Mouse (Mus musculus): ENCODE data around the gene Slc18a2. TPM values are rescaled to one million over a fixed set of nuclear protein-coding genes. Genes with fewer than 3 reads are reported as not detected.

The Slc18a2 gene
- polyA plus RNA-seq, 1 experiment from 2014 or later: 7.6 TPM

DNA sequence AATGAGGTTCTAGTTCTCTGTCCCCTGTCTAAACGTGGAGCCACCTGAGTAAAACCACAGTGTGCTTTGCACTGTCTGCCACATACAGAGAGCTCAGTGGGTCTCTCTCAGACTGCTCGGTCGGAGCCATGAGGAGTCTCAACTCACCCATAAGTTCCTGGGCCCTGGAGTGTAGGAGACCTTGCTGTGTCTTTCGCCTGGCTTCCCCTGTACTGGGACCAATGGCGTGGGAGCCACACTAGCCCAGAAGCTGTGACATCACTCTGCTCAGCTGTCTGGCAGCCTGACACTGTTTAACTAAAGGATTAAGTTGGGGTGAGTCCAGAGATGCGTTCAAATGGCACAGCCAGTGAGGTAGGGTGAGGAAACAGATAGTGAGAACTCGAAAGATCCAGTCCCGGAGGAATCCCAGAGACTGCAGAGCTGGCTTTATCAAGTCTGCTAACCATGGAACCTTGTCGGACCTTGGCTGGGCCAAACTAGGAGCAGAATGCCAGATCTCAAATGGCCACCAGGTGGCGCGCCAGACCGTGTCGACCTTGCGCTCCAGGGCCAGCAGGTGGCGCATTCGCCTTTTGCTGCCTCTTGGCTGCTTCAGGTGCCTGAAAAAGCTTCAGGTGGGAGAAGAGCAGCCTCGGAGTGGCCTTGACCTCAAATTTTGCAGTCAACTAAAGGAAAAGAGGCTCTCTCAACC lies 21.4 kb upstream of the Slc18a2 start:
- peak; percentile 62; the same call in 1 of the 2 replicates for ATAC-seq (ENCODE audit: low FRiP score, low TSS enrichment)
- Histone ChIP-seq H3K9ac (ENCODE audit: low read depth, low read length) (no peak overlapping the region), H3K36me3 (ENCODE audit: control insufficient read depth, insufficient read depth, low read length) (no peaks in the 10 kb centered on the region), H3K27ac (ENCODE audit: low read depth, low read length) (no peak overlapping the region), H3K27me3 (ENCODE audit: control insufficient read depth, insufficient read depth, low read length) (no peaks in the 10 kb centered on the region), H3K4me1 (ENCODE audit: control insufficient read depth, insufficient read depth, low read length) (no peaks in the 10 kb centered on the region), H3K4me2 (replicated peaks; ENCODE audit: low read depth, low read length) (no peak overlapping the region), H3K9me3 (ENCODE audit: control insufficient read depth, low read length) (no peaks in the 10 kb centered on the region), H3K4me3 (ENCODE audit: low read length) (no peak overlapping the region)
- 30% methylated on average over 17 of the region's 17 CpGs for WGBS

DNA sequence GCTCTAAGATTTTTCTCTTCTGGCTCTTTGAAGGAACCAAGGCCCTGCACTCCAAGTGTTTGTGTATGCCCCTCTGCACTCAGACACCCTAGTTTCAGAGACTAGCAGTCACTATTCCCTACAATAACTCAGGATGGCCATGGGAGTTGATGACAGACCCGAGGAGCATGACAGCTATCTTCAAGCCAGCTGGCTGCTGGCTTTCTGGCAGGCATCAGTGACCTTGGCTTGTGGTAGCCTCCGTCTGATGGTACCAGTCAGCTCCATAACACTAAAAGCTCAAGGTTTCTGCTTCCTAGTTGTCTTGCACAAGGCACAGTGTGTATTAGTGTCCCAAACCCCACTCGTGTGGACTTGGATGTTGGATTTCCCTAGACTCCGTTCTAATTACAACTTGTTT lies 18.7 kb upstream of the Slc18a2 start:
- H3K36me3 ChIP-seq (ENCODE audit: control insufficient read depth, insufficient read depth, low read length): no peaks in the 10 kb centered on the region
- WGBS: 87% methylated on average over 4 of the region's 4 CpGs
- H3K4me3 ChIP-seq (ENCODE audit: low read length): no peak overlapping the region
- H3K4me1 ChIP-seq (ENCODE audit: control insufficient read depth, insufficient read depth, low read length): no peaks in the 10 kb centered on the region
- H3K9me3 ChIP-seq (ENCODE audit: control insufficient read depth, low read length): no peaks in the 10 kb centered on the region
- no peak overlapping the region for H3K4me2 ChIP-seq (replicated peaks; ENCODE audit: low read depth, low read length)
- H3K27me3 ChIP-seq (ENCODE audit: control insufficient read depth, insufficient read depth, low read length): no peaks in the 10 kb centered on the region
- no peak overlapping the region for H3K9ac ChIP-seq (ENCODE audit: low read depth, low read length)
- H3K27ac ChIP-seq (ENCODE audit: low read depth, low read length): no peak overlapping the region
- no peak for ATAC-seq (ENCODE audit: low FRiP score, low TSS enrichment)

DNA sequence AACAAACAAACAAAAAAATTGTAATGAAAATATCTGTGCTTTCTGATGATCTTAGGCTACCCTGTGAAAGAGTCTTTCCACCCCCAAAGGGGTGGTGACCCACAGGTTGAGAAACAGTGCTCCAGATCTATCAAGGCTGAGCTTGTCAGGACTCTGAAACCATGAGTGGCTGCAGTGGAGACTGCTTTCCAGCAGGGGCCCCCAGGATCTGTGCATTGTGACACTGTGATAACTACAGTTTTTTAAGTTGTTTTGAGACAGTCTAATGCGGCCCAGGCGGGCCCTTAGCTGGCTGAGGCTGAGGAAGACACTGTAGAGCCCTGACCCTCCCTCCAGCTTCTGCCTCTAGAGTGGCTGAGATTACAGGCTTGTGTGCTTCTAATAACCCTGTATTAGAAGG lies 17.6 kb upstream of the Slc18a2 start:
- Histone ChIP-seq H3K36me3 (ENCODE audit: control insufficient read depth, insufficient read depth, low read length) (no peaks in the 10 kb centered on the region), H3K9ac (ENCODE audit: low read depth, low read length) (no peak overlapping the region), H3K9me3 (ENCODE audit: control insufficient read depth, low read length) (no peaks in the 10 kb centered on the region), H3K27me3 (ENCODE audit: control insufficient read depth, insufficient read depth, low read length) (no peaks in the 10 kb centered on the region), H3K27ac (ENCODE audit: low read depth, low read length) (no peak overlapping the region), H3K4me2 (replicated peaks; ENCODE audit: low read depth, low read length) (no peak overlapping the region), H3K4me1 (ENCODE audit: control insufficient read depth, insufficient read depth, low read length) (no peaks in the 10 kb centered on the region), H3K4me3 (ENCODE audit: low read length) (no peak overlapping the region)
- no peak for ATAC-seq (ENCODE audit: low FRiP score, low TSS enrichment)
- 76% methylated on average over 2 of the region's 2 CpGs for WGBS

DNA sequence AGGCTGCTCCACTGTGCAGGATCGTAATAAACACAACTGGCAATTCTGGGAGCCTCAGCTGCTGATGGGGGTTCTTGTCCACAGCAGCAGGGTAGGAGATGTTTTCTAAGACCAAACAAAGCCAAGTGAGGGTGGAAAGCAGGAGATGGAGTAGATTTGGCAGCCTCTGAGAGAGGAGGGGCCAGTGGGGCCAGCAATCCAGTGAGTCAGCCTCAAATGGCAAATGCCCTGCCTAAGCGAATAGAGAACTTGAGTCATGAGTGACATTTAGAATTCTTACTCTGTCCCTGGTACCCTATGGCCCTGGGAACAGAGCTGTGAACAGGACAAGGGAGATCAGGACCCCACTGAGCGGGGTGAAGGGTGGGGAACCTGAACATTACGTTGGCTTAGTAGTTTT lies 12.6 kb upstream of the Slc18a2 start:
- Histone ChIP-seq H3K27me3 (ENCODE audit: control insufficient read depth, insufficient read depth, low read length) (no peaks in the 10 kb centered on the region), H3K4me3 (ENCODE audit: low read length) (no peak overlapping the region), H3K27ac (ENCODE audit: low read depth, low read length) (no peak overlapping the region), H3K36me3 (ENCODE audit: control insufficient read depth, insufficient read depth, low read length) (no peaks in the 10 kb centered on the region), H3K4me2 (replicated peaks; ENCODE audit: low read depth, low read length) (no peak overlapping the region), H3K9ac (ENCODE audit: low read depth, low read length) (no peak overlapping the region), H3K4me1 (ENCODE audit: control insufficient read depth, insufficient read depth, low read length) (no peaks in the 10 kb centered on the region), H3K9me3 (ENCODE audit: control insufficient read depth, low read length) (no peaks in the 10 kb centered on the region)
- no peak for ATAC-seq (ENCODE audit: low FRiP score, low TSS enrichment)
- 82% methylated on average over 4 of the region's 4 CpGs for WGBS

DNA sequence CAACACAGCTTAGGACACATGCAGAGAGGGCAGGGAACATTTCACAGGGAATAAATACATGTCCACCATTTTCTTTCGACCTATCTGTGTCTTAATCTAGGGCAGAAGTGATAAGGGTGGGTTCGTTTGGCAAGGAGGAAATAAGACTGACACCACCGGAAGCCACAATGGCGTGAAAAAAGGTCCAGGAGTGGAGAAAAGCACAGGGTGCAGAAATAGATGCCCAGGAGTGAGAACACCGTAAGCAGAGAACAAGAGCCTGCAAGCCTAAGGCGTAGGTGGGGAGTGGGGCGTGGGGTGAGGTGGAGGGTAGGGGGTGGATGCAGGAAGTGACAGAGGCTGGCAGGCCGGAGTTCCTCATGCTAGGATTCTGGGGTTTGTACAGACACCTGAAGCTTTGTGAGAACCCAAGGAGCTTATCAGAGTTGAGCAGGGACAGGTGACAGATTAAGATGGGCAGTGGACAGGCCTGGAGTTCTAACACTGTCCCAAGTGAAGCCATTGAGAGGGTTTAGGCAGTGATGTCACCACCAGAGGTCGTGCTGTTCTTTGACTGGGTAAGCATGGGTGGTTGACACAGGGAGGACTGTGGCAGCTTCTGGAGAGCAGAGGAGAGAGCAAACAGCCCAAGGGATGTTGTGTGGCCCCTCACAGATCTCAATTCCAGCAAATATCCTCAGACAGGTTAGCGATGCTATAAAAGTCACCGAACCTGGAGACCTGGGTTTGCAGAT lies 12.0 kb upstream of the Slc18a2 start:
- no peaks in the 10 kb centered on the region for H3K4me1 ChIP-seq (ENCODE audit: control insufficient read depth, insufficient read depth, low read length)
- no peak overlapping the region for H3K27ac ChIP-seq (ENCODE audit: low read depth, low read length)
- H3K27me3 ChIP-seq (ENCODE audit: control insufficient read depth, insufficient read depth, low read length): no peaks in the 10 kb centered on the region
- no peak overlapping the region for H3K9ac ChIP-seq (ENCODE audit: low read depth, low read length)
- no peak overlapping the region for H3K4me3 ChIP-seq (ENCODE audit: low read length)
- no peaks in the 10 kb centered on the region for H3K9me3 ChIP-seq (ENCODE audit: control insufficient read depth, low read length)
- H3K4me2 ChIP-seq (replicated peaks; ENCODE audit: low read depth, low read length): no peak overlapping the region
- no peak for ATAC-seq (ENCODE audit: low FRiP score, low TSS enrichment)
- WGBS: 74% methylated on average over 11 of the region's 11 CpGs
- no peaks in the 10 kb centered on the region for H3K36me3 ChIP-seq (ENCODE audit: control insufficient read depth, insufficient read depth, low read length)

DNA sequence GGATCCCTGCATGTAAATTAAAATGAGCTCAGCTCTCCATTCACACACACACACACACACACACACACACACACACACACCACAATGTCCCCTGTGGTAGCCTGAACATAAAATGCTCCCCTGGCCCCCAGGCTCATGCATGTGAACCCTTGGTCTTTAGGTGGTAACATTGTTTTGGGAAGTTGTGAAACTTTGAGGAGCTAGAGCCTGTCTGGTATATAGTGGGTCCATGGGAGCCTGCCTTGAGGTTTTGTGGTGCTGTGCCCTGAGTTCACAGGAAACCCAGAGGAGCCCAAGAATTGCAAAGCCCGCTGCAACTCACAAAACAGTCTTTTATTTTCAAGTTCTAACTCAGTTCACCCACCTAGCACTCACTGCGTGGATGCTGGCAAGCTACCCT lies 8.0 kb upstream of the Slc18a2 start:
- 0 out of 2 replicates have a peak, but pooled peaks cover 4% of the 10 kb centered on the region for H3K9me3 ChIP-seq (ENCODE audit: control insufficient read depth, low read length)
- no peaks in the 10 kb centered on the region for H3K36me3 ChIP-seq (ENCODE audit: control insufficient read depth, insufficient read depth, low read length)
- WGBS: 62% methylated on average over 2 of the region's 2 CpGs
- H3K27ac ChIP-seq (ENCODE audit: low read depth, low read length): no peak overlapping the region
- no peak for ATAC-seq (ENCODE audit: low FRiP score, low TSS enrichment)
- no peak overlapping the region for H3K4me3 ChIP-seq (ENCODE audit: low read length)
- H3K9ac ChIP-seq (ENCODE audit: low read depth, low read length): no peak overlapping the region
- H3K4me2 ChIP-seq (replicated peaks; ENCODE audit: low read depth, low read length): no peak overlapping the region
- no peaks in the 10 kb centered on the region for H3K4me1 ChIP-seq (ENCODE audit: control insufficient read depth, insufficient read depth, low read length)
- H3K27me3 ChIP-seq (ENCODE audit: control insufficient read depth, insufficient read depth, low read length): no peaks in the 10 kb centered on the region

DNA sequence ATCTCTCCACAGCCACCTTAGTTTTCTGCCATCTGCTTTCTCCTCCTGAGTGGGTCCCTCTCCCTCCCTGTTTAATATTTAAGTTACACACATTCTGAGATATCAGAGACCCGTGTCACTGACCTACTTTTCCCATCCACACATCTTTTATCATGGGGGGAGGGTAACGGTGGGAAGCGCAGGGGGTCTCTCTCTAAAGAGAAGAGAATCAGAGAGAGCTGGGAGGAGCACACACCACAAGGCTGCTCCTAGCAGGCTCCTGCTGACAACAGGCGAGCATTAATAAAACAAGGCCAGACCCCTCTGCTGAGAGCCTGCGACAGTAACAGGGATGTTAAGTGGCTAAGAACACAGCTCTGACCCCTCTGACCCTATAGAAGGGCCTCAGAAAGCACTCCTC lies 1.1 kb upstream of the Slc18a2 start:
- Histone ChIP-seq H3K9me3 (ENCODE audit: control insufficient read depth, low read length) (0 out of 2 replicates have a peak, but pooled peaks cover 4% of the 10 kb centered on the region), H3K4me1 (ENCODE audit: control insufficient read depth, insufficient read depth, low read length) (peaks cover 8% of the 10 kb centered on the region), H3K27ac (ENCODE audit: low read depth, low read length) (no peak overlapping the region), H3K4me2 (replicated peaks; ENCODE audit: low read depth, low read length) (no peak overlapping the region), H3K27me3 (ENCODE audit: control insufficient read depth, insufficient read depth, low read length) (peaks cover 11% of the 10 kb centered on the region), H3K36me3 (ENCODE audit: control insufficient read depth, insufficient read depth, low read length) (no peaks in the 10 kb centered on the region), H3K4me3 (ENCODE audit: low read length) (no peak overlapping the region), H3K9ac (ENCODE audit: low read depth, low read length) (no peak overlapping the region)
- ATAC-seq (ENCODE audit: low FRiP score, low TSS enrichment): no peak
- 50% methylated on average over 5 of the region's 5 CpGs for WGBS

DNA sequence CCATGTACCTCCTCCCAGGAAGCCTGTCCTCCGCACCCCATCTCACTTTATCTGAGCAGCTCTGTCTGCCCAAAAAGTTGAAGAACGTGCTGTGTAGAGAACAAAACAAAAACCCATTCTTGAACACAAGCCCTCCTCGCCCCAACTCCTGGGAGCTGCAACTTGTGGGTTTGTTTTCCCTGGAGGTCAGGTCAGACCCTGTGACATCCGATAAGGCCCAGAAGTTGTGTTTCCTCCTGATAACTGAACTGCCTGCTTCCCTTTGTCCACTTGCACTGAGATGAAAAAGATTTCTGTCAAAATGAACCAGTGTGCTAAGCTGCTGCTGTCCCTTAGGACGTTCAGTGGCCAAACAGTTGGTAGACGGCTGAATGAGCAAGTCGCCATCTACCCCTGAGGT lies 908 bp downstream of the Slc18a2 start:
- Histone ChIP-seq H3K27me3 (ENCODE audit: control insufficient read depth, insufficient read depth, low read length) (peaks cover 11% of the 10 kb centered on the region), H3K4me2 (replicated peaks; ENCODE audit: low read depth, low read length) (peak overlapping the region; percentile 66), H3K27ac (ENCODE audit: low read depth, low read length) (no peak overlapping the region), H3K9me3 (ENCODE audit: control insufficient read depth, low read length) (0 out of 2 replicates have a peak, but pooled peaks cover 4% of the 10 kb centered on the region), H3K4me1 (ENCODE audit: control insufficient read depth, insufficient read depth, low read length) (peaks cover 8% of the 10 kb centered on the region), H3K36me3 (ENCODE audit: control insufficient read depth, insufficient read depth, low read length) (no peaks in the 10 kb centered on the region), H3K9ac (ENCODE audit: low read depth, low read length) (0 out of 2 replicates have a peak overlapping the region, but pooled peaks have one; percentile 3), H3K4me3 (ENCODE audit: low read length) (peak overlapping the region; percentile 43; the same call in 1 of the 2 replicates)
- WGBS: 34% methylated on average over 7 of the region's 7 CpGs
- ATAC-seq (ENCODE audit: low FRiP score, low TSS enrichment): no peak

DNA sequence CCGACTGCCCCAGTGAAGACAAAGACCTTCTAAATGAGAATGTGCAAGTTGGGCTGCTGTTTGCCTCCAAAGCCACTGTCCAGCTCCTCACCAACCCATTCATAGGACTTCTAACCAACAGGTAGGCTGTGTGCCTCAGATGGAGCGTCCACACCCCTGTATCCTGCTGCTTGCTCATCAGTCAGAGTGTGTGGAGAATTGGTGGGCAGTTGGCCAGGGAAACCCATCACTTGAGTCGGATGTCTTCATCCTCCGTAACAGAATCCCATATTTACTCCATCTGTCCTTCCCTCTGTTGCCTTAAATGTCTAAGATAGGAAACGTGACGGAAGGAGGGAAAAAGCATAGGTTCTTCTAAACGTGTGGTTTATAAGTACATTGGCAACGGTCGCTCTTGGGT lies 2.5 kb downstream of the Slc18a2 start:
- Histone ChIP-seq H3K27me3 (ENCODE audit: control insufficient read depth, insufficient read depth, low read length) (peaks cover 11% of the 10 kb centered on the region), H3K36me3 (ENCODE audit: control insufficient read depth, insufficient read depth, low read length) (no peaks in the 10 kb centered on the region), H3K4me2 (replicated peaks; ENCODE audit: low read depth, low read length) (no peak overlapping the region), H3K4me1 (ENCODE audit: control insufficient read depth, insufficient read depth, low read length) (peaks cover 21% of the 10 kb centered on the region), H3K27ac (ENCODE audit: low read depth, low read length) (no peak overlapping the region), H3K9ac (ENCODE audit: low read depth, low read length) (no peak overlapping the region), H3K4me3 (ENCODE audit: low read length) (no peak overlapping the region), H3K9me3 (ENCODE audit: control insufficient read depth, low read length) (no peaks in the 10 kb centered on the region)
- WGBS: 91% methylated on average over 9 of the region's 9 CpGs
- no peak for ATAC-seq (ENCODE audit: low FRiP score, low TSS enrichment)
